Mouse (Mus musculus) small intestine, adult 2 months (tissue): ENCODE data around the gene Sfrp4. TPM values are rescaled to one million over a fixed set of nuclear protein-coding genes. Genes with fewer than 3 reads are reported as not detected.

ENCODE experiments used
- H3K27ac ChIP-seq: fragments of 200-500 bp; 2 replicates; pipeline ENCODE4 v1.5.1; 2012; ENCODE audit warnings: low read depth, low read length, control low read depth, inconsistent platforms; ENCODE audit not compliant: insufficient read depth
- H3K27me3 ChIP-seq: fragments of 200-500 bp; 2 replicates; pipeline ENCODE4 v1.6.1; 2012; ENCODE audit warnings: mild to moderate bottlenecking, moderate library complexity, low read length, inconsistent platforms; ENCODE audit not compliant: control insufficient read depth, insufficient read depth
- H3K36me3 ChIP-seq: fragments of 200-500 bp; 2 replicates; pipeline ENCODE4 v1.6.1; 2012; ENCODE audit warnings: mild to moderate bottlenecking, low read length, control low read depth, inconsistent platforms; ENCODE audit not compliant: control insufficient read depth, insufficient read depth
- H3K4me1 ChIP-seq: fragments of 200-500 bp; 2 replicates; pipeline ENCODE4 v1.6.1; 2012; ENCODE audit warnings: low read length, inconsistent platforms, mixed read lengths; ENCODE audit not compliant: control insufficient read depth, insufficient read depth, insufficient read length
- H3K4me3 ChIP-seq: fragments of 200-500 bp; 2 replicates; pipeline ENCODE4 v1.5.1; 2012; ENCODE audit warnings: low read depth, mild to moderate bottlenecking, control low read depth, inconsistent platforms, low read length, moderate library complexity
- CTCF ChIP-seq: fragments of 200-500 bp; IDR thresholded peaks from 2 replicates; pipeline ENCODE4 v1.5.1; 2012; ENCODE audit warnings: low read depth, mild to moderate bottlenecking, control low read depth, inconsistent platforms, low read length, moderate library complexity, mixed read lengths; ENCODE audit not compliant: insufficient replicate concordance, insufficient read length; ENCODE audit errors: extremely low read depth
- POLR2A ChIP-seq: fragments of 200-500 bp; IDR thresholded peaks from 2 replicates; pipeline ENCODE4 v1.6.1; 2012; ENCODE audit warnings: low read depth, mild to moderate bottlenecking, control low read depth, inconsistent platforms, low read length, moderate library complexity
- WGBS: fragments of 180-500 bp; shearing (Covaris S2); methylation state at CpG from one replicate; pipeline ENCODE4 v1.1.7; 2018; 5-methylcytosine and 5-hydroxymethylcytosine counted together
- polyA plus RNA-seq: library from polyadenylated mRNA; depleted of rRNA; stranded (reverse); fragments of >200 nt; gene quantifications from 2 replicates; pipeline ENCODE4 v1.2.3, GENCODE M21; 2012; rRNA removed

Sfrp4 gene
- polyA plus RNA-seq, 1 experiment = 0.11 TPM

DNA sequence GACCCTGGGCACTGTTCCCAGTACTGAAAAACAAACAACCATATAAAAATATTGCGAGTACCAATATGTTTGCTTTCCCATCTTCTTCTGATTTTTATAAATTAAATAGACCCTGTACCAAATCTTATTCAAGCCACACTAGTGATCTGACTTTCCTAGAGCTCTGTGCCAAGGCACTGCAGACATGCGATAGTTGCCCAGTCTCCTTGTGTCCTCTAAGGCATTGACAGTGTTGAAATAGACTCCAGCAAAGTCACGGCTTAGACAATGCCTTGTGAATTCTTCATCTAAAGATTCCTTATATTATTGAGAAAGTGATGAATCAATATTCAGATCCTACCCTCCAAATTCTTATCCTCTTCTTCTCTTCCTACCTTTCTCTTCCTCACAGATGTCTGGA is 51.1 kb downstream of the Sfrp4 start:
- no peak for TF ChIP-seq CTCF
- no peak for TF ChIP-seq POLR2A
- Histone ChIP-seq H3K4me3 (no peak overlapping the region), H3K36me3 (no peaks in the 10 kb centered on the region), H3K27ac (no peak overlapping the region), H3K27me3 (no peaks in the 10 kb centered on the region), H3K4me1 (no peaks in the 10 kb centered on the region)
- 68% methylated on average over 3 of the region's 3 CpGs for WGBS

- Histone ChIP-seq H3K27me3 (no peaks in the 10 kb centered on the region), H3K4me3 (no peak overlapping the region), H3K36me3 (no peaks in the 10 kb centered on the region), H3K27ac (no peak overlapping the region), H3K4me1 (no peaks in the 10 kb centered on the region)
- TF ChIP-seq CTCF (no peak), POLR2A (no peak)
Observed at GRCm38 (mm10) chr13:19674601-19675000, 51.7 kb downstream of the Sfrp4 start.

Other genes with a start within 250 kb of the Sfrp4 start
- gene Stard3nl, start 227.3 kb upstream of the Sfrp4 start, polyA plus RNA-seq = 4.1 and 9.4 TPM in 2 replicates
- 3.6 and 3.7 TPM in 2 replicates for gene Epdr1, start 3.2 kb upstream of the Sfrp4 start, polyA plus RNA-seq
- gene Nme8, start 74.7 kb downstream of the Sfrp4 start, polyA plus RNA-seq = not detected in 2 replicates
- 0.04 and 0.05 TPM in 2 replicates for gene Gpr141, start 201.2 kb downstream of the Sfrp4 start, polyA plus RNA-seq